Mouse (Mus musculus) frontal cortex, adult 2 months (tissue): Measurements from ENCODE around the gene Igsf9b. TPM values are rescaled to one million over a fixed set of nuclear protein-coding genes. Genes with fewer than 3 reads are reported as not detected.

Experiments
- DNase-seq, 2 experiments: peaks; one replicate each; pipeline ENCODE4 v3.0.0; 2022; ENCODE audit warnings: low spot score in 1 of 2; ENCODE audit errors: extremely low spot score in 1 of 2
- polyA plus RNA-seq: library from polyadenylated mRNA; depleted of rRNA; stranded (reverse); fragments of >200 nt; gene quantifications from 2 replicates; pipeline ENCODE4 v1.2.3, GENCODE M21; 2012; rRNA removed

Gene Igsf9b
- 17.2 and 17.5 TPM in 2 replicates for polyA plus RNA-seq

- DNase-seq = peak; percentile 96 to 98
Observed at GRCm38 (mm10) chr9:27298411-27299285, at the start of gene Igsf9b. Gene Igsf9b, plus strand, starts transcription at chr9:27299204.

GRCm38 (mm10) chr9:27252034-27252714, 46.8 kb upstream of the Igsf9b start:
- DNase-seq = no peak

GRCm38 (mm10) chr9:27256454-27256853, 42.5 kb upstream of the Igsf9b start:
- DNase-seq = no peak

GRCm38 (mm10) chr9:27260378-27260947, 38.5 kb upstream of the Igsf9b start:
- no peak for DNase-seq

- peak in 1 of 2 experiments; percentile 57 for DNase-seq
Observed at GRCm38 (mm10) chr9:27261905-27262304, 37.1 kb upstream of the Igsf9b start.

GRCm38 (mm10) chr9:27265009-27265408, 34.0 kb upstream of the Igsf9b start:
- no peak for DNase-seq

- no peak for DNase-seq
Observed at GRCm38 (mm10) chr9:27267878-27268277, 31.1 kb upstream of the Igsf9b start.

- DNase-seq = no peak
Observed at GRCm38 (mm10) chr9:27268493-27268892, 30.5 kb upstream of the Igsf9b start.

GRCm38 (mm10) chr9:27269322-27269721, 29.7 kb upstream of the Igsf9b start:
- DNase-seq = no peak

- DNase-seq = no peak
Observed at GRCm38 (mm10) chr9:27269904-27270303, 29.1 kb upstream of the Igsf9b start.

GRCm38 (mm10) chr9:27271899-27272298, 27.1 kb upstream of the Igsf9b start:
- no peak for DNase-seq

- DNase-seq = no peak
Observed at GRCm38 (mm10) chr9:27272858-27273257, 26.1 kb upstream of the Igsf9b start.

- no peak for DNase-seq
Observed at GRCm38 (mm10) chr9:27276282-27276839, 22.6 kb upstream of the Igsf9b start.

GRCm38 (mm10) chr9:27277401-27278087, 21.5 kb upstream of the Igsf9b start:
- no peak for DNase-seq

GRCm38 (mm10) chr9:27279041-27279440, 20.0 kb upstream of the Igsf9b start:
- no peak for DNase-seq

- DNase-seq = no peak
Observed at GRCm38 (mm10) chr9:27280976-27281375, 18.0 kb upstream of the Igsf9b start.

- DNase-seq = no peak
Observed at GRCm38 (mm10) chr9:27285719-27286249, 13.2 kb upstream of the Igsf9b start.

GRCm38 (mm10) chr9:27286296-27286695, 12.7 kb upstream of the Igsf9b start:
- no peak for DNase-seq

- DNase-seq = no peak
Observed at GRCm38 (mm10) chr9:27286859-27287258, 12.1 kb upstream of the Igsf9b start.

GRCm38 (mm10) chr9:27287419-27287818, 11.6 kb upstream of the Igsf9b start:
- DNase-seq = no peak
